Mouse (Mus musculus) CD8-positive naive resting alpha-beta T cell, adult 2 months (primary cell): ENCODE data around the gene Gm29094.
"Not testable (repeated sequence)": the region's sequence is repeated elsewhere in the genome, so short reads cannot be mapped to it uniquely, and the experiment has no call there.

ENCODE experiments used
- DNase-seq, 2 experiments: peaks; one replicate each; pipeline ENCODE4 v3.0.0; 2022; ENCODE audit warnings: low read depth in 2 of 2, low spot score in 2 of 2

The Gm29094 gene

DNA sequence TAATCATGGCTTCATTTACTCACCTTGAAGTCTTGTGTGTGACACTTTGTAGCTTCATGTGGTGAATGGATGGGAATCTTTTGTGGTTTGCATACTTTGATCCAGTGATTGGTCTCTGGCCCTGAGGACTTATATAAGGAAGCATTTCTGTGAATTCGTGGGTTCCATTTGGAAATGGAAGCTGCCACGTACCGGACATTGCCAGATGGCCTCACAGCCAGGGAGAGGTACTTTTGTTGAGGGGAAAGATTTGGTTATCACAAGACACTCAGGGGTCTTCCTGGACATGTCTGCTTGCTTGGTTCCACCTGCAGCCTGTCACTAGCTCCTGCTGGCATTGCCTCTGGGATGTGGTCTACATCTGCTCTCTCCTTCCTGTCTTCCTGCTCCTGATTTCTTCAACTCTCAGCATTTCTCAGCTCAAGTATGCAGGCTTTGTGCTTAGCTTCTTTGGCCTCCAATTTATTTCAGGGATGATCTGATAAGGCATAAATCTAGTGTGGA lies 41.4 kb downstream of the Gm29094 start:
- not testable (repeated sequence) for DNase-seq

DNA sequence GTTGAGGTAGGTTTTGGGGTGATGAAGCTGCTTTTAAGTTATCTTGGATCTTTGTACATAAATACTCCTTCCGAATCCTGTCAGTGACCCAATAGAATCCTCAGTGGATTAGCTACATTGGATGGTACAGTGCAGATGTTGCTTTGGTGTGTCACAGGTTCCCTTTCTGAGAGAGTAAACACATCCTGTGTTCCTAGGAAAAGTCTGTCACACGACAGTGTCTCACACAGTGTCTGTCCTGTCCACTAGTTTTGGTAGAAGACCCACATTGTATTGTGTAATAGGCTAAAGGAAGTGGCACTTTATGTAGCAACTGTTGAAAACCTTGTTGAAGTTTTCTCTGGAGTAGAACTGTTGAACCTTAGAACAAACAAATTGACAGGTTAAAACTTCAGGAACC lies 54.2 kb downstream of the Gm29094 start:
- DNase-seq, result no peak

DNA sequence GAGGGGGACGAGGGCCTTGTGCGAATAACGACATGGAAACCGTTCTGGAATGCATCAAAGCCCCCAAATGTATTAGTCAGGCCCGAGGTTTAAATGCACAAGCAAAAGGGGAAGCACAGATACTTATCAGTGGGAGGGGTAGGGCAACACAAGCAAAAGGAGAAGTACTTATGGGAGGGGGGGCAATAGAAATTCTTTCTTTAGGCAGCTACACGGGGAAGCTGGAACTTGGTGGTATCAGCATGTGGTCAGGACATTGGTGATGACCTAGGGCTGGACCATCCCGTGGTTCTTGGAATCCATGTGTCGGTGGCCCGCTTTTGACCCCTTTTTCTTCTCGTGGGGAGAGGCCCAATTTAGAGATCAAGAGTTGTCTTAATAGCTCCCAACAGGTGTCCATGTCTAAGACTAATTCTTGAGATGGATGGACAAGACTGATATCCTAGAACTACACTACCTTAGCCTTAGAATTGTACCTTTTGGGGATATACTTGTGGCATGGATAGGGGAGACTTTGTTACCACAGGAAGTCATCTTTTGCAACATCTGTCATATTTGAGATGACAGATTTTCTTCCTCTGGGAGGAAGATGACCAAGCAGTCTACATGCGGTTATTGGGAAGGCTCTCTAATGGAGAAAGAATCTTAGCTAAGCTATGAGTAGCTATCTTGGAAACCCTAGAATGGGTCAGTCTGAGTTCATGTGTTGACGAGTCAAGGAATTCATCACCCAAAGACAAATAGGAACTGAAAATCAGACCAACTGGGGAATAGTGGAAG lies 57.6 kb downstream of the Gm29094 start:
- DNase-seq, result no peak

- no peak for DNase-seq
These were observed 64.8 kb downstream of the Gm29094 start for GRCm38 (mm10) chr9:89263968-89264367.

DNA sequence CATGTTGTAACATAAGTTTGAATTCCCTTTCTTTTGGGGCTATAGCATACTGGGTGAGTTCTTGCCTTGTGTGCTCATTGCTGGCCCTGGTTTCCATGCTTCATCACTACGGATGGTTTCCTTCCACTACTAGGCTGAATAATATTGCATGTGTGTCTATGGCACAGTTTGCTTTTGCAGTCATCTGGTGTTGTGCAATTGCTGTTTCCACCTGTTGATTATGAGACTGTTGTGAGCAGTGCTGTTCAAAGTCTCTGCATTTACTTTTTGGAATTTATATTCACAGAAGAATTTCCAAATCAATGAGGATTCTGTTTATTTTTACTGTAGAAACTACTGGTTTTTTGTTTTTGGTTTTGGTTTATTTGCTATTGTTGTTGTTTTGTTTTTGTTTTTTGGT lies 65.4 kb downstream of the Gm29094 start:
- DNase-seq, result no peak
